Mouse (Mus musculus): ENCODE measurements around the gene Mslnl. TPM values are rescaled to one million over a fixed set of nuclear protein-coding genes. Genes with fewer than 3 reads are reported as not detected.

Mslnl gene
- not detected for polyA plus RNA-seq (2012; fragmentation: generic; extraction: Trizol)

- Histone ChIP-seq H3K27me3 (ENCODE audit: control insufficient read depth, insufficient read depth, insufficient read length) (peaks cover 19% of the 10 kb centered on the region), H3K4me3 (no peak within 1 kb of the TSS), H3ac (ENCODE audit: control insufficient read depth, insufficient read length) (no peak within 1 kb of the TSS), H3K79me2 (ENCODE audit: control insufficient read depth, insufficient read depth) (no peaks in the 10 kb centered on the region), H3K4me2 (ENCODE audit: low read depth) (no peak within 1 kb of the TSS), H3K36me3 (ENCODE audit: control insufficient read depth, insufficient read depth) (no peaks in the 10 kb centered on the region)
- no peak for TF ChIP-seq TCF12 (IDR thresholded peaks at IDR 0.05; ENCODE audit: insufficient read depth, poor library complexity, severe bottlenecking)
- no peak for TF ChIP-seq MAX (IDR thresholded peaks at IDR 0.05; ENCODE audit: low read depth)
- TF ChIP-seq E2F4 (IDR thresholded peaks at IDR 0.05; ENCODE audit: insufficient read depth), result no peak
- TF ChIP-seq CEBPB (IDR thresholded peaks at IDR 0.05; ENCODE audit: insufficient read depth, poor library complexity, severe bottlenecking), result no peak
- TF ChIP-seq TCF3 (IDR thresholded peaks at IDR 0.05; ENCODE audit: insufficient read length, low read depth), result no peak
- TF ChIP-seq POLR2AphosphoS2 (IDR thresholded peaks at IDR 0.05; ENCODE audit: insufficient read length, low read depth), result no peak
- no peak for TF ChIP-seq SRF (IDR thresholded peaks at IDR 0.05; ENCODE audit: control insufficient read depth, insufficient read length, low read depth)
- no peak for TF ChIP-seq POLR2A (IDR thresholded peaks at IDR 0.05; ENCODE audit: insufficient read length, low read depth)
- TF ChIP-seq USF1 (IDR thresholded peaks at IDR 0.05; ENCODE audit: low read depth), result no peak
- TF ChIP-seq MYOG (IDR thresholded peaks at IDR 0.05; ENCODE audit: control insufficient read depth in 1 of 3, insufficient read depth in 1 of 3, insufficient read length in 2 of 3, low read depth in 2 of 3), result no peak
- no peak for TF ChIP-seq MYOD1 (IDR thresholded peaks at IDR 0.05; ENCODE audit: control insufficient read depth in 1 of 3, insufficient read length in 2 of 3, low read depth in 2 of 3)
- no peak for TF ChIP-seq REST (IDR thresholded peaks at IDR 0.05; ENCODE audit: insufficient read depth, insufficient read length)
These were observed at the start of gene Mslnl for GRCm38 (mm10) chr17:25735745-25736144. Mslnl (plus strand) TSS chr17:25736042.

- Histone ChIP-seq H3ac (ENCODE audit: control insufficient read depth, insufficient read length) (no peak overlapping the region), H3K79me2 (ENCODE audit: control insufficient read depth, insufficient read depth) (no peaks in the 10 kb centered on the region), H3K4me3 (no peak overlapping the region), H3K27me3 (ENCODE audit: control insufficient read depth, insufficient read depth, insufficient read length) (peaks cover 28% of the 10 kb centered on the region), H3K4me2 (ENCODE audit: low read depth) (no peak overlapping the region), H3K36me3 (ENCODE audit: control insufficient read depth, insufficient read depth) (no peaks in the 10 kb centered on the region)
- no peak for TF ChIP-seq MYOG (IDR thresholded peaks at IDR 0.05; ENCODE audit: control insufficient read depth in 1 of 3, insufficient read depth in 1 of 3, insufficient read length in 2 of 3, low read depth in 2 of 3)
- TF ChIP-seq CEBPB (IDR thresholded peaks at IDR 0.05; ENCODE audit: insufficient read depth, poor library complexity, severe bottlenecking), result no peak
- no peak for TF ChIP-seq POLR2AphosphoS2 (IDR thresholded peaks at IDR 0.05; ENCODE audit: insufficient read length, low read depth)
- TF ChIP-seq POLR2A (IDR thresholded peaks at IDR 0.05; ENCODE audit: insufficient read length, low read depth), result no peak
- no peak for TF ChIP-seq REST (IDR thresholded peaks at IDR 0.05; ENCODE audit: insufficient read depth, insufficient read length)
- no peak for TF ChIP-seq MYOD1 (IDR thresholded peaks at IDR 0.05; ENCODE audit: control insufficient read depth in 1 of 3, insufficient read length in 2 of 3, low read depth in 2 of 3)
- TF ChIP-seq E2F4 (IDR thresholded peaks at IDR 0.05; ENCODE audit: insufficient read depth), result no peak
- TF ChIP-seq USF1 (IDR thresholded peaks at IDR 0.05; ENCODE audit: low read depth), result no peak
- no peak for TF ChIP-seq SRF (IDR thresholded peaks at IDR 0.05; ENCODE audit: control insufficient read depth, insufficient read length, low read depth)
- TF ChIP-seq TCF12 (IDR thresholded peaks at IDR 0.05; ENCODE audit: insufficient read depth, poor library complexity, severe bottlenecking), result no peak
- TF ChIP-seq MAX (IDR thresholded peaks at IDR 0.05; ENCODE audit: low read depth), result no peak
- TF ChIP-seq TCF3 (IDR thresholded peaks at IDR 0.05; ENCODE audit: insufficient read length, low read depth), result no peak
These were observed 49.5 kb upstream of the Mslnl start for GRCm38 (mm10) chr17:25686323-25686722.

GRCm38 (mm10) chr17:25688922-25689321 is 46.9 kb upstream of the Mslnl start:
- H3K27me3 ChIP-seq (ENCODE audit: control insufficient read depth, insufficient read depth, insufficient read length), result peaks cover 22% of the 10 kb centered on the region
- no peak overlapping the region for H3K4me3 ChIP-seq
- H3K4me2 ChIP-seq (ENCODE audit: low read depth), result no peak overlapping the region
- no peak for TF ChIP-seq POLR2AphosphoS2 (IDR thresholded peaks at IDR 0.05; ENCODE audit: insufficient read length, low read depth)
- no peak for TF ChIP-seq CEBPB (IDR thresholded peaks at IDR 0.05; ENCODE audit: insufficient read depth, poor library complexity, severe bottlenecking)
- no peak for TF ChIP-seq SRF (IDR thresholded peaks at IDR 0.05; ENCODE audit: control insufficient read depth, insufficient read length, low read depth)
- TF ChIP-seq MYOD1 (IDR thresholded peaks at IDR 0.05; ENCODE audit: control insufficient read depth in 1 of 3, insufficient read length in 2 of 3, low read depth in 2 of 3), result peak in 2 of 3 experiments; percentile 33 to 49
- TF ChIP-seq E2F4 (IDR thresholded peaks at IDR 0.05; ENCODE audit: insufficient read depth), result no peak
- no peak for TF ChIP-seq POLR2A (IDR thresholded peaks at IDR 0.05; ENCODE audit: insufficient read length, low read depth)
- TF ChIP-seq TCF12 (IDR thresholded peaks at IDR 0.05; ENCODE audit: insufficient read depth, poor library complexity, severe bottlenecking), result no peak
- no peak overlapping the region for H3ac ChIP-seq (ENCODE audit: control insufficient read depth, insufficient read length)
- H3K36me3 ChIP-seq (ENCODE audit: control insufficient read depth, insufficient read depth), result no peaks in the 10 kb centered on the region
- no peaks in the 10 kb centered on the region for H3K79me2 ChIP-seq (ENCODE audit: control insufficient read depth, insufficient read depth)

GRCm38 (mm10) chr17:25696263-25696662 is 39.6 kb upstream of the Mslnl start:
- no peaks in the 10 kb centered on the region for H3K79me2 ChIP-seq (ENCODE audit: control insufficient read depth, insufficient read depth)
- no peaks in the 10 kb centered on the region for H3K36me3 ChIP-seq (ENCODE audit: control insufficient read depth, insufficient read depth)
- H3K27me3 ChIP-seq (ENCODE audit: control insufficient read depth, insufficient read depth, insufficient read length), result peaks cover 24% of the 10 kb centered on the region
- no peak overlapping the region for H3K4me3 ChIP-seq
- no peak overlapping the region for H3K4me2 ChIP-seq (ENCODE audit: low read depth)
- H3ac ChIP-seq (ENCODE audit: control insufficient read depth, insufficient read length), result no peak overlapping the region
- TF ChIP-seq MYOG (IDR thresholded peaks at IDR 0.05; ENCODE audit: control insufficient read depth in 1 of 3, insufficient read depth in 1 of 3, insufficient read length in 2 of 3, low read depth in 2 of 3) (peak in 2 of 3 experiments; percentile 91 to 92), CEBPB (IDR thresholded peaks at IDR 0.05; ENCODE audit: insufficient read depth, poor library complexity, severe bottlenecking) (no peak), MYOD1 (IDR thresholded peaks at IDR 0.05; ENCODE audit: control insufficient read depth in 1 of 3, insufficient read length in 2 of 3, low read depth in 2 of 3) (peak in 2 of 3 experiments; percentile 90 to 94), USF1 (IDR thresholded peaks at IDR 0.05; ENCODE audit: low read depth) (no peak), TCF12 (IDR thresholded peaks at IDR 0.05; ENCODE audit: insufficient read depth, poor library complexity, severe bottlenecking) (peak; percentile 24), POLR2AphosphoS2 (IDR thresholded peaks at IDR 0.05; ENCODE audit: insufficient read length, low read depth) (no peak), TCF3 (IDR thresholded peaks at IDR 0.05; ENCODE audit: insufficient read length, low read depth) (peak; percentile 64), REST (IDR thresholded peaks at IDR 0.05; ENCODE audit: insufficient read depth, insufficient read length) (no peak)

GRCm38 (mm10) chr17:25698446-25698845 is 37.4 kb upstream of the Mslnl start:
- Histone ChIP-seq H3ac (ENCODE audit: control insufficient read depth, insufficient read length) (no peak overlapping the region), H3K27me3 (ENCODE audit: control insufficient read depth, insufficient read depth, insufficient read length) (peaks cover 28% of the 10 kb centered on the region), H3K4me3 (no peak overlapping the region), H3K36me3 (ENCODE audit: control insufficient read depth, insufficient read depth) (no peaks in the 10 kb centered on the region), H3K79me2 (ENCODE audit: control insufficient read depth, insufficient read depth) (no peaks in the 10 kb centered on the region), H3K4me2 (ENCODE audit: low read depth) (no peak overlapping the region)
- TF ChIP-seq TCF3 (IDR thresholded peaks at IDR 0.05; ENCODE audit: insufficient read length, low read depth) (no peak), POLR2AphosphoS2 (IDR thresholded peaks at IDR 0.05; ENCODE audit: insufficient read length, low read depth) (no peak), USF1 (IDR thresholded peaks at IDR 0.05; ENCODE audit: low read depth) (no peak), POLR2A (IDR thresholded peaks at IDR 0.05; ENCODE audit: insufficient read length, low read depth) (no peak), TCF12 (IDR thresholded peaks at IDR 0.05; ENCODE audit: insufficient read depth, poor library complexity, severe bottlenecking) (no peak), MYOG (IDR thresholded peaks at IDR 0.05; ENCODE audit: control insufficient read depth in 1 of 3, insufficient read depth in 1 of 3, insufficient read length in 2 of 3, low read depth in 2 of 3) (no peak)
